Mouse (Mus musculus): ENCODE results near the gene Ndufb3. TPM values are rescaled to one million over a fixed set of nuclear protein-coding genes. Genes with fewer than 3 reads are reported as not detected.

Gene Ndufb3
- polyA plus RNA-seq, 1 experiment = 268 TPM

DNA sequence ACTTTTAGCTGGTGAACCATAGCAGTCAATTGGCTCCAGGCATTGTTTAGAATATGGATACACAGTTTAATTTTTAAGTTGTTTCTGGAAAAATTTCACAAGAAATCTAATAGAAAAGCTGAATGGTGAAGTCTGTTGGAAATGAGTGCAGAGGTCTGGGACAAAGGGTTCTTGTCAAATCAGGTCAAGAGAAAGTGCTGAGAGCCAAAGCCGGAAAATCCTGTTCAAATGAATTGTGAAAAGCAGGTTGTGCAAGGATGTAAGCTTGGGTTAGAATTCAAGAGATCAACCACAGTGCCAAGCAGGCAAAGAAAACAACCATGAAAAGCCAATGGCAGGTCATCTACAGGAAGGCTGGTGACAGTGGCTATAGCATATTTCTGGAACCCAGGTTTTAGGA lies 24.0 kb downstream of the Ndufb3 start:
- no peak for TF ChIP-seq CTCF (IDR thresholded peaks at IDR 0.05; ENCODE audit: borderline replicate concordance, insufficient read depth, low read depth, low read length)
- no peak for TF ChIP-seq POLR2A (IDR thresholded peaks at IDR 0.05; ENCODE audit: borderline replicate concordance, insufficient read depth, low read length)
- no peak for DNase-seq
- Histone ChIP-seq H3K4me3 (replicated peaks; ENCODE audit: insufficient read depth, low read depth, low read length) (no peak overlapping the region), H3K27me3 (ENCODE audit: control insufficient read depth, insufficient read depth, low read length) (no peaks in the 10 kb centered on the region), H3K27ac (ENCODE audit: insufficient read depth, low read length) (no peak overlapping the region), H3K4me1 (ENCODE audit: control insufficient read depth, insufficient read depth, low read length) (no peaks in the 10 kb centered on the region)
- 70% methylated on average over 1 of the region's 1 CpGs for WGBS

DNA sequence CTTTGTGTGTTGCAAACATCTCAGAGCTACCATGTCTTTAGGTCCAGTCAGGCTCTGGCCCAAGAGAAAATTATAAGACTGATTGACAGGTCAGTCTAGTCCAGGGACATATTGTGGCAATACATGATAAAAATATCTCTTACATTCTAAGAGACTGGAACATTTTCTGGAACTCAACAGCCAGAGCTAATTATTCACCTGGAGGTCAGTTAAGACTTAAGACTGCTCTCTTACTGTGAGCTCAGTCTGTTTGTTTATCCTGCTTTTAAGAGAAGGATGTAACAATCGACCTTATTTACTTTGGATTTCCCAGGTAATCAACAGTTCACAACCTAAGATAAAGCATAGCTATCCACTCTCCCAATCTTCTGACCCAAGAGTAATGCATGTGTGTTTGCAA lies 24.4 kb downstream of the Ndufb3 start:
- TF ChIP-seq POLR2A (IDR thresholded peaks at IDR 0.05; ENCODE audit: borderline replicate concordance, insufficient read depth, low read length) (no peak), CTCF (IDR thresholded peaks at IDR 0.05; ENCODE audit: borderline replicate concordance, insufficient read depth, low read depth, low read length) (no peak)
- 35% methylated on average over 1 of the region's 1 CpGs for WGBS
- no peaks in the 10 kb centered on the region for H3K27me3 ChIP-seq (ENCODE audit: control insufficient read depth, insufficient read depth, low read length)
- H3K4me3 ChIP-seq (replicated peaks; ENCODE audit: insufficient read depth, low read depth, low read length) = no peak overlapping the region
- no peak for DNase-seq
- no peaks in the 10 kb centered on the region for H3K4me1 ChIP-seq (ENCODE audit: control insufficient read depth, insufficient read depth, low read length)
- no peak overlapping the region for H3K27ac ChIP-seq (ENCODE audit: insufficient read depth, low read length)

DNA sequence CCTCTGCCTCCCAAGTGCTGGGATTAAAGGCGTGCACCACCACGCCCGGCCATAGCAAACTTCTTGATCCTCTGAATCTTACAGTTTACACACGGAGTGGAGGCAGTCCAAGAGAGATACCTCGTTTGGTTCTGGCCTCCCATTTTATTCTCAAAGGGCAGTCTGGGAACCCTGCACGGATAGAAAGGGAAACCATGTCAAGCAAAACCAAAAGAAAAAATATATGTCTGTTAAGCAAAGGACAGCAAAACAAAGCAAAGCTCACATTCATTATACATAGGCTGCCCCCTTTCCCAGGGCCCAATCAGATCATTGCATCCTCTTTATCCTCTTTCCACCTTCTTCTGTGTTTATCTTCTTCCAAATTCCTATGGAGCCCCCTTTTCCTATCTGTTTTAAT lies 27.6 kb downstream of the Ndufb3 start:
- Histone ChIP-seq H3K27me3 (ENCODE audit: control insufficient read depth, insufficient read depth, low read length) (no peaks in the 10 kb centered on the region), H3K4me3 (replicated peaks; ENCODE audit: insufficient read depth, low read depth, low read length) (no peak overlapping the region), H3K4me1 (ENCODE audit: control insufficient read depth, insufficient read depth, low read length) (no peaks in the 10 kb centered on the region), H3K27ac (ENCODE audit: insufficient read depth, low read length) (no peak overlapping the region)
- TF ChIP-seq POLR2A (IDR thresholded peaks at IDR 0.05; ENCODE audit: borderline replicate concordance, insufficient read depth, low read length) (no peak), CTCF (IDR thresholded peaks at IDR 0.05; ENCODE audit: borderline replicate concordance, insufficient read depth, low read depth, low read length) (no peak)
- no peak for DNase-seq
- WGBS = 79% methylated on average over 6 of the region's 6 CpGs

DNA sequence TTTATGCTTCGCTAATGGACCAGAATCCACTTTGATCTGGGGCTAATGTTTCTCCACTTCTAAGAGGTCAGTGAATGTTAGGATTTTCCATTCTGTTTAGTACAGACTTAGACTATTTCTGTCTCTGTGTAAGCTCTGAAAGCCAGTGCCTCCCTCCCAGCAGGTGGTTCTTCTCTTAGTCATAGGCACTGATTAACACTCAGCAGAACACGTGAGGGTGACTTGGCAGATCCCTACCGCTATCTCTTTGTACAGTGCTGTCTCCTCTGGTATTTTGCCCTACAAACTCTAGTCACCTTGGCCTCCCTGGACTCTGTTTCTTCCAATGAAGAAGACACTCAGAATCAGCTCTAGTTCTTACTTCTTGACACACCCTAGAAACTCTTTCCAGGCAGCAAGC lies 28.2 kb downstream of the Ndufb3 start:
- peak in 1 of 2 experiments; percentile 57 for DNase-seq
- TF ChIP-seq POLR2A (IDR thresholded peaks at IDR 0.05; ENCODE audit: borderline replicate concordance, insufficient read depth, low read length) = no peak
- no peak for TF ChIP-seq CTCF (IDR thresholded peaks at IDR 0.05; ENCODE audit: borderline replicate concordance, insufficient read depth, low read depth, low read length)
- Histone ChIP-seq H3K4me1 (ENCODE audit: control insufficient read depth, insufficient read depth, low read length) (no peaks in the 10 kb centered on the region), H3K27me3 (ENCODE audit: control insufficient read depth, insufficient read depth, low read length) (no peaks in the 10 kb centered on the region), H3K4me3 (replicated peaks; ENCODE audit: insufficient read depth, low read depth, low read length) (no peak overlapping the region), H3K27ac (ENCODE audit: insufficient read depth, low read length) (no peak overlapping the region)
- 61% methylated on average over 3 of the region's 3 CpGs for WGBS

DNA sequence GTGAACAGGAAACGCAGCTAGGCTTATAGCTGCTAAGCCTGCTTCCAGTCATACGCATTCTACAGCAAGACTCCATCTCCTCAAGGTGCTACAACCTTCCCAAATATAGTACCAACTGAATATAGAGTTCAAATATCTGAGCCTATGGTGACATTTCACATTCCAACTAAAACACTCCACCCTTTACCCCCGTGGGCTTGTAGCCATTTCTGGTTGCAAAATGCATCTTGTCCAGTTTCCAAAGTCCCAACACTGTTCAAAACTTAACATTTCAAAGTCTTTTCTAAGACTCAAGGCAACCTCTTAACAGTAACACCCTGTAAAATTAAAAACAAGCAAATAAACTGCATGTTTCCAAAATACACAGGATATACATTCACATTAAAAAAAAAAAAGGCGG lies 29.0 kb downstream of the Ndufb3 start:
- 84% methylated on average over 4 of the region's 4 CpGs for WGBS
- Histone ChIP-seq H3K4me3 (replicated peaks; ENCODE audit: insufficient read depth, low read depth, low read length) (no peak overlapping the region), H3K27ac (ENCODE audit: insufficient read depth, low read length) (no peak overlapping the region), H3K4me1 (ENCODE audit: control insufficient read depth, insufficient read depth, low read length) (no peaks in the 10 kb centered on the region), H3K27me3 (ENCODE audit: control insufficient read depth, insufficient read depth, low read length) (no peaks in the 10 kb centered on the region)
- DNase-seq = no peak
- TF ChIP-seq CTCF (IDR thresholded peaks at IDR 0.05; ENCODE audit: borderline replicate concordance, insufficient read depth, low read depth, low read length) = no peak
- TF ChIP-seq POLR2A (IDR thresholded peaks at IDR 0.05; ENCODE audit: borderline replicate concordance, insufficient read depth, low read length) = no peak

DNA sequence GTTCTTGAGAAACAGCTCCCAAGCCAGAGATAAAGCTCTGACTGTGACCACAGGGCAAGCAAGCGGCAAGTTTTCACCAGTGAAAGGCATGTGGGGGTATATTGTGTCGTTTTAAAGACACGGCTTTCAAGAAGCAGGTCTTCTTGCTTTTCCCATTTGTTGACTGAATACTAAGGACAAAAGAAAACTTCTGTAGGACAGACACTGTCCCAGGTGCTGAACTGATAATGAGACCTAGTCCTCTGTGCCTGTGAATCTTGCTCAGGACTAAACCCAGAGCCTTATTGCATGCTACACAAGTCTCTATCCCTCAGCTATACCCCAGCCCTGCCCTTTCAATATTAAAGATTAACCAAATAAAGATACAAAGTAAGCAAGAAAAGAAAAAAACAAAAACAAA lies 30.0 kb downstream of the Ndufb3 start:
- H3K27me3 ChIP-seq (ENCODE audit: control insufficient read depth, insufficient read depth, low read length) = no peaks in the 10 kb centered on the region
- 78% methylated on average over 3 of the region's 3 CpGs for WGBS
- DNase-seq = no peak
- TF ChIP-seq POLR2A (IDR thresholded peaks at IDR 0.05; ENCODE audit: borderline replicate concordance, insufficient read depth, low read length) = no peak
- TF ChIP-seq CTCF (IDR thresholded peaks at IDR 0.05; ENCODE audit: borderline replicate concordance, insufficient read depth, low read depth, low read length) = no peak
- H3K27ac ChIP-seq (ENCODE audit: insufficient read depth, low read length) = no peak overlapping the region
- H3K4me3 ChIP-seq (replicated peaks; ENCODE audit: insufficient read depth, low read depth, low read length) = no peak overlapping the region
- no peaks in the 10 kb centered on the region; the same call in 1 of the 2 replicates for H3K4me1 ChIP-seq (ENCODE audit: control insufficient read depth, insufficient read depth, low read length)

DNA sequence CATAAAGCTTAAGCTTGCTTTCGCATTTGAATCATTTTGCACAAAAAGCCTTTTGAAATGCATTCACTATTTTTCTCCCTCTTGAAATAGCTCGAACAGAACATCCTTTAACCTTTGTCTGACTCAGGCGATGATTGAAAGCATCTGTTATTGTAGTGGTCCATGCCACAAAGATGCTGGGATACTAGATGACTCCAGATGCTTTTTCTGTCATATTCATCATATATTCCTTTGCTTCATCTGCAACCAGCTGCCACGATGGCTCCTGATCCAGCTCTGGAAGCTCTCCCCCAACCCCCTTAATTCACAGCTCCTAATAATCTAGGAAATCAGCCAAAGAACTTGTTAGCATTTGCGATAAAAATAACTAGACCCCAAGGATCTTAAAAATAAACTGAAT lies 30.9 kb downstream of the Ndufb3 start:
- 50% methylated on average over 5 of the region's 5 CpGs for WGBS
- Histone ChIP-seq H3K27me3 (ENCODE audit: control insufficient read depth, insufficient read depth, low read length) (no peaks in the 10 kb centered on the region), H3K4me3 (replicated peaks; ENCODE audit: insufficient read depth, low read depth, low read length) (no peak overlapping the region), H3K27ac (ENCODE audit: insufficient read depth, low read length) (no peak overlapping the region), H3K4me1 (ENCODE audit: control insufficient read depth, insufficient read depth, low read length) (peaks cover 3% of the 10 kb centered on the region; the same call in 1 of the 2 replicates)
- TF ChIP-seq POLR2A (IDR thresholded peaks at IDR 0.05; ENCODE audit: borderline replicate concordance, insufficient read depth, low read length) (no peak), CTCF (IDR thresholded peaks at IDR 0.05; ENCODE audit: borderline replicate concordance, insufficient read depth, low read depth, low read length) (no peak)
- DNase-seq = no peak

DNA sequence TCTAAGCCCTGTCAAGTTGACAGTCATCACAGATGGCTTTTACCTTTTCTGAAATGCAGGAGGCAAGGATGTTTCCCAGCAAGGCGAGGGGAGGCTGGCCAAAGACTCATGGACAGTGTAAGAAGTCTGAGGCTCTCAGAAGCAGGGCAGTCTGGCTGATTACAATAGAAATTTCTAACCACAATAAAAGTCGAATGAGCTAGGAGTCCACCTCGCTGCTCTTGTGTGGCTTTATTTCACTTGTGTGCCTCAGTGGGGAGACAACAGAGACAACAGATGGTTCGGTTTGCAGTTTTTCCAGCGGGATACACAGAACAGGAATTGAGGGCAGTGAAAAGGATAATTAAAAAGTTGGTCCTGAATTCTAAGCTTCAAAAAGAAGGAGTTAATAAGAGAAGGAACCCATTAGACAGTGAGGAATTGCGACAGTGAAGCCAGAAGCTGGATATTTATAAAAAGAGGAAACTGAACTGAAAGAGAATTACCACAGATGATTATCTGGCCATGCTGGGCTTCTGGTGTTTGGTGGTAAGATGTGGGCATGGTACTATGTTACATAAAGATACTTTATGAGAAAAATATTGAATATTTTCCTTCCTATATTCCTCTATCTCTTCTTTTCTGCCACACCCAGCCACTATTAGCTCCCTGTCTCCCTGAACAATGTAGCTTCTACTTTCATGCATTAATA lies 31.9 kb downstream of the Ndufb3 start:
- H3K27me3 ChIP-seq (ENCODE audit: control insufficient read depth, insufficient read depth, low read length) = no peaks in the 10 kb centered on the region
- no peak overlapping the region for H3K4me3 ChIP-seq (replicated peaks; ENCODE audit: insufficient read depth, low read depth, low read length)
- peaks cover 3% of the 10 kb centered on the region; the same call in 1 of the 2 replicates for H3K4me1 ChIP-seq (ENCODE audit: control insufficient read depth, insufficient read depth, low read length)
- H3K27ac ChIP-seq (ENCODE audit: insufficient read depth, low read length) = peak overlapping the region; percentile 46; the same call in 1 of the 2 replicates
- WGBS = 36% methylated on average over 6 of the region's 6 CpGs
- peak; percentile 42 to 55 for DNase-seq
- no peak for TF ChIP-seq POLR2A (IDR thresholded peaks at IDR 0.05; ENCODE audit: borderline replicate concordance, insufficient read depth, low read length)
- no peak for TF ChIP-seq CTCF (IDR thresholded peaks at IDR 0.05; ENCODE audit: borderline replicate concordance, insufficient read depth, low read depth, low read length)
